Mouse (Mus musculus) kidney, adult 9 months (tissue): Measurements from ENCODE around the gene Ugt1a2.
"Not testable (repeated sequence)": the region's sequence is repeated elsewhere in the genome, so short reads cannot be mapped to it uniquely, and the experiment has no call there.

Experiments
- DNase-seq: peaks from one replicate; pipeline ENCODE4 v3.0.0; 2022

Gene Ugt1a2

GRCm38 (mm10) chr1:88218591-88218990 lies 18.2 kb downstream of the Ugt1a2 start:
- no peak for DNase-seq

- DNase-seq = no peak
Measured at GRCm38 (mm10) chr1:88219054-88219453, 18.7 kb downstream of the Ugt1a2 start.

GRCm38 (mm10) chr1:88220336-88220735 lies 19.9 kb downstream of the Ugt1a2 start:
- peak; percentile 20 for DNase-seq

GRCm38 (mm10) chr1:88222216-88222615 lies 21.8 kb downstream of the Ugt1a2 start:
- no peak for DNase-seq

- not testable (repeated sequence) for DNase-seq
Measured at GRCm38 (mm10) chr1:88223011-88223515, 22.7 kb downstream of the Ugt1a2 start.

- DNase-seq = no peak
Measured at GRCm38 (mm10) chr1:88223591-88223990, 23.2 kb downstream of the Ugt1a2 start.

- peak; percentile 46 for DNase-seq
Measured at GRCm38 (mm10) chr1:88224029-88224776, 23.8 kb downstream of the Ugt1a2 start.

- DNase-seq = not testable (repeated sequence)
Measured at GRCm38 (mm10) chr1:88225301-88225700, 24.9 kb downstream of the Ugt1a2 start.

- DNase-seq = no peak
Measured at GRCm38 (mm10) chr1:88225741-88226140, 25.3 kb downstream of the Ugt1a2 start.

GRCm38 (mm10) chr1:88226670-88227379 lies 26.4 kb downstream of the Ugt1a2 start, which contains the start of gene Mroh2a:
Gene Mroh2a, plus strand, starts transcription at chr1:88226986.
- no peak for DNase-seq

GRCm38 (mm10) chr1:88227482-88227881 lies 27.1 kb downstream of the Ugt1a2 start:
- no peak for DNase-seq

GRCm38 (mm10) chr1:88228121-88228520 lies 27.7 kb downstream of the Ugt1a2 start:
- DNase-seq = no peak

- no peak for DNase-seq
Measured at GRCm38 (mm10) chr1:88229566-88229965, 29.2 kb downstream of the Ugt1a2 start.

- no peak for DNase-seq
Measured at GRCm38 (mm10) chr1:88229986-88230385, 29.6 kb downstream of the Ugt1a2 start.

- DNase-seq = no peak
Measured at GRCm38 (mm10) chr1:88230421-88230820, 30.0 kb downstream of the Ugt1a2 start.

- no peak for DNase-seq
Measured at GRCm38 (mm10) chr1:88230981-88231802, 30.8 kb downstream of the Ugt1a2 start.

- DNase-seq = no peak
Measured at GRCm38 (mm10) chr1:88231803-88232499, 31.6 kb downstream of the Ugt1a2 start.

GRCm38 (mm10) chr1:88232664-88233380 lies 32.4 kb downstream of the Ugt1a2 start:
- DNase-seq = no peak

- DNase-seq = no peak
Measured at GRCm38 (mm10) chr1:88233421-88234247, 33.2 kb downstream of the Ugt1a2 start.

GRCm38 (mm10) chr1:88234248-88234610 lies 33.8 kb downstream of the Ugt1a2 start:
- no peak for DNase-seq

- DNase-seq = no peak
Measured at GRCm38 (mm10) chr1:88234646-88235045, 34.2 kb downstream of the Ugt1a2 start.
